Mouse (Mus musculus): ENCODE measurements at regions not wholly inside any gene's neighbourhood (a gene's known extent, or its start where the extent isn't known, plus 50 kb on each side); places are given as distances from the start of the nearest gene placed in this dataset.

DNA sequence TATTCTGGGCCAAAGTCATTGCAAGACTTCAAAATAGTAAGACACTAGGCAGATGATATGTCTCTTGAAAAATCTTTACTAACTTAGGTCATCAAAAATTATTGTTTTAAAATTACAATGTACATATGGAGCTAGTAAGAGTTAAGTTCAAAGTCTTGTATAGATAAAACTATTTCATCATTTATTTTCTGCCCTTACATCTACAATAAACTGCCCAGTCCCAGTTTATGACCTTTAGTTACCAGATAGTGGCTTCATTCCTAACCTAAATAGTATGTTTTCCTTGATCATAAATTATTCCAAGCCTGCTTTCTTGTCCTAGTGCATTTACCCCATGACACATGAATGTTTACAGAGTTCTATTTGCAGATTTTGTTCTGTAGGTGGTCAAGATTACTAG, 72.9 kb downstream of the Manea start:
- DNase-seq = no peak

DNA sequence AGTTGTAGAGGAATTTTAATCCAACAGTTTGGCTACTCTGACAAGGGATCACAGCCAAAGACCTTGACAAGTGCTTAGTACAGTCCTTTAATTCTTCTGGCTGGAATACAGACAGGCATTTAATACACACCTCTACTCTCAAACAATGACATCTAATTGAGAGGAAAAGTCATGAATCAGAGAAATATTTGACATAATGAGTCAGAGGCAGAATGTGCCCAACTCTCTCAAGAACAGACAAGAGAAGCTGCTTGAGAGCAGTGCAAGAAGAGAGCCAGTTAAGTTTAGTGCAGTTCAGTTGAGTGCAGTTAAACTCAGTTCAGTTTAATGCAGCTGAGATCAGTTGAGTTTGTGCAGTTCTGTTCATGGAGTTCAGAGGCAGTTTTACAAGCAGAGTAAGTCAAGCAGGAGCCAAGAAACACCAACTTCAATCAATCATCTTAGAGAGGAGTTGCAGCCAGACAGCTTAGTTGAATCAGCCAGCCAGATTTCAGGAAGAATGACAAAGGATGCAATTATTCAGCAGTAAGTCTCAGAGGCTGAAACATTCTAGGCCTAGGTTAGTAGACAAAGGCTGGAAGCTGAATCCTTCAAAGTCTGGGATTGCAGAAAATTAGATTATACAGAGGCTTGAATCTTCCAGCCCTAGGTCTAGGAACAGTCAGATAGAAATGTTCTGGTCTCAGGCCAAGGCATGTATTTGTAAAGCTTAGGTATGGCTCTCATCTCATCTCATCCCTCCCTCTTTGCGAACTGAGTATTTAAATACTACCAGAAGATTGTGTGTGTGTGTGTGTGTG, 87.3 kb downstream of the Manea start:
- no peak for DNase-seq

DNA sequence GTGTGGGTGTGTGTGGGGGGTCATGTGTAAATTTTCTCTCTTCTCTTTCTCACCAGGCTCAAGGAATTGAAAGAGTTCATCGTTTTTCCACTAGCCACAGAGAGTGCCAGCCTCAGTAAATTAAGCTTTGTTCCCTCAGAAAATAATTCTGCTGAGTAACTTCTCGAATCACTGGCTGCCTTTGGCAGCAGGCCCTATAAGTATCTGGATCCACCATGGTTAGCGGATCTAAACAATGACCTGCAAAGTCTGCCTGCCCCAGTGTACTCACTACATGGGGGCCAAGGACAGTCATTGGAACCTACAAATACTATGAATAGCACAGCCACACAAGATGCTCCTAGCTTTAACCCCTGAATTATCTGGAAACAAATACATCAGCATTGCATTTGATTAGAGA, 90.8 kb downstream of the Manea start:
- DNase-seq = no peak

DNA sequence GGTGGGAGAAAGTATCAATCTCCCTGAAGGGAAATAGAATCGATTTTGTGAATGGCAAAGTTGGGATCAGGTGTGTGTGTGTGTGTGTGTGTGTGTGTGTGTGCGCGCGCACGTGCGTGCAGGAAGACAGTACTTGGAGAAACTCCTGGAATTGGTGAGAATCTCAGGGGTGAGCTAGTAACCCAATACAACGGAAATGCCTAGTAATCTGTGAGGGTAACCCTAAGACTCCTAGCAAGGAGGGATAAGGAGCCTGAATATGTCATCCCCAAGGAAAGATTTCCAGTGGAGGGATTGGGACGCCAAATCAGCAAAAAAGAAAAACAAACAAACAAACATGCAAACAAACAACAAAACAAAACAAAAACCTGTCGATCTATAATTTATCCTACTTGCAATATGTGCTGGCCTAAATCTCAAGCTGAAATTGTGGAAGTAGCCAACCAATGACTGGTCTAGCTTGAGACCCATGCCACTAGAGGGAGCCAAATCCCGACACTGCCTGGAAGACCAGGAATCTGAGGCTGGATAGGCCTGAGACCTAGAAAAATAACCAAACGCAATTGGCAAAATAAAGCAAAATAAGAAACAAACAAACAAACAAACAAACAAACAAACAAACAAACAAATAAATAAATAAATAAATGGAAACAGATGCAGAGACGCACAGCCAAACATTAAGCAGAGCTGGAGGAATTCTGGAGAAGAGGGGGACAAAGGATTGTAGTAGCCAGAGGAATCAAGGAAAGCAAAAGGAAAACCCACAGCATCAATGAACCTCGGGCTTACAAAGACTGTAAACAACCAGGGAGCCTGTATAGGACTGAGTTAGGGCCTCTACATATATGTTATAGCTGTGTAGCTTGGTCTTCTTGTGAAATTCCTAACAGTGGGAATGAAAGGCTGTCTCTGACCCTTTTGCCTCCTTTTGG, 98.5 kb downstream of the Manea start:
- DNase-seq = peak; percentile 74 to 76

DNA sequence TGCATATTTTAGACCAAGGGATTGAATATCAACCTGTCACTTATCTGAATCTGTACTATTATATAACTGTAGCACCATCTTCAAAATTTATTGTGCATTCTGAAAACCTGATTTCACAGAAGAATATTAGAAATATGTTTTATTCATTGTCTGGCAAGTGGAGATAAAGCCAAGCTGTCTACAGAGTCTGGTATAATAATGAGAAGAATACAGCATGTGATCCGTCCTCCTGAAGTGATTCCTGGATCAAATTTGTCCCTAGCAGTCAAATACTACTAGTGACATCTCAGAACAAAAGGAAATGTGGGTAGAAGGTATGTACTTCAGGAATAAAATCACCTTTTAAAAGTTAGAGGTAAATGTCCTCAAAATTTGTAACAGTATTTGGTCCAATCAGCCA, 123.4 kb downstream of the Manea start:
- no peak for DNase-seq

All from cerebellum, adult 18-20 months (tissue).